Mouse (Mus musculus) 416B (cell line): Measurements from ENCODE around the gene Bahd1.
A peak's percentile ranks its signal among the peaks of the same experiment; 100 is the strongest.

ENCODE experiments used
- DNase-seq: peaks from one replicate; pipeline ENCODE4 v3.0.0; 2011; ENCODE audit warnings: low read depth

The Bahd1 gene

DNA sequence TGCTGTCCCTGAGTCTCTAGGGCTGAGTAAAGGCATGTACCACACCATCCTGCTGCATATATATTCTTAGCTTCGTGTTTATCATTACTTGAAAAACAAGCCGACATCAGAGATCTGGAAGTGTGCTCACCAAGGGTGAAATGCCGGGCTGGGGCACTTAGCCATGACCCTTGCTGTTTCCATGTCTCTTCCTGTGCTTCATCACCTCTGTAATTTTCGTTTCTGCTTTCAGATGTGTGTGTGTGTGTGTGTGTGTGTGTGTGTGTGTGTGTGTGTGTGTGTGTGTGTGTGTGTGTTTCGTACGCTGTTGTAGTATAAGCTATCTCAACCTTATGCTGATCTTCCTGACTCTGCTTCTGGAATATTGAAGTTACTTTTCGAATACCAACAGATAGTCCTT, 41.2 kb downstream of the Bahd1 start:
- DNase-seq, result no peak

DNA sequence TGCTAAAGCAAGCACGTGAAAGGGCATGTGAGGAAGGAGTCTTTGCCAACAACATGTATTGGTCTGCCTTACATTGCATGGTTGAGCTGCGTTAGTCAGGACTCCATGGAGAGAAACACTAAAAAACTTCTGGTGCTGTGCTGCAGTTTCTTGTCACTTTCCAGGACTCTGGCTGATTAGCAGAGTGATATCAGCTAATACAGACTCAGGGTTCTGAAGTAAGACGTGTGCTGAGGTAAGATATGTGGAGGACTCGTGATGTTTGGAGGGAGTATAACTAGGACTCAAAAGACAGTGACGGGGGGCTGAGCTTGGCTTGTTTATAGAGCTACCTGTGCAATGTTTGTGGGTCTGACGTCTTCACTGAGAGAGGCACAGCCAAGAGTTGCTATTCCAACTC, 43.1 kb downstream of the Bahd1 start:
- DNase-seq, result no peak

DNA sequence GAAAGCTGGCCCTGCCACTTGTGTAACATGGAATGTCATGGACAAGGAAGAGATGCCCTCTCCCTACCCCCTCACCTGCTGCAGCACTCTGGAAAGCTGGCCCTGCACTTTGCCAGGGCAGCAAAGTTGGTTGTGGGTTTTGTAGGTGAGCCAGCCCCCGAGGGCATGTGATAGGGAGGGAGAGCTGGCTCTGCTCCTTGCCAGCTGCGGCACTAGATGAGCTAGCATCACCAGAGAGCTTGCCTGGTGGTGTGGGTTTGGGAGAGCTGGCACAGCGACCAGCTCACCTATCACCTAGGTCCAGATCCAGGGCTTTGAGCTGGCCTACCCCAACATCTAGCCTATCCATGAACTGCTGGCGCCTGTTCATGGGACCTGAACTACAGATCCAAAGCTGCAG, 48.6 kb downstream of the Bahd1 start:
- DNase-seq, result no peak

DNA sequence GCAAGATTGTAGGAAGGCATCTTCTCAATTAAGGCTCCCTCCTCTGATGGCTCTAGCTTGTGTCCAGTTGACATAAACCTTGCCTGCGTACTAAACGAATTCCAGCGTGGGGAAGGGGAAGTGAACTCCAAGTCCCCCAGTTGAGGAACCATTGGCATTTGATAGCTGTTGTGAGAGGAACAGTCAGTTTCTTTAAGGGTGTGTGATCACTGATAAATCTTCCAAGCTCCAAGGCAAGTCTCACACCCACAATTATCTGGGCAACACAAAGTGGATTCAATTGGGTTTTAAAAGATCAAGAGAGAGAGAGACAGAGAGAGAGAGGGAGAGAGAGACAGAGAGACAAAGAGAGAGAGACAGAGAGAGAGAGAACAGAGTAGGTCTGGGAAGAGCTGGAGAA, 49.5 kb downstream of the Bahd1 start:
- no peak for DNase-seq

DNA sequence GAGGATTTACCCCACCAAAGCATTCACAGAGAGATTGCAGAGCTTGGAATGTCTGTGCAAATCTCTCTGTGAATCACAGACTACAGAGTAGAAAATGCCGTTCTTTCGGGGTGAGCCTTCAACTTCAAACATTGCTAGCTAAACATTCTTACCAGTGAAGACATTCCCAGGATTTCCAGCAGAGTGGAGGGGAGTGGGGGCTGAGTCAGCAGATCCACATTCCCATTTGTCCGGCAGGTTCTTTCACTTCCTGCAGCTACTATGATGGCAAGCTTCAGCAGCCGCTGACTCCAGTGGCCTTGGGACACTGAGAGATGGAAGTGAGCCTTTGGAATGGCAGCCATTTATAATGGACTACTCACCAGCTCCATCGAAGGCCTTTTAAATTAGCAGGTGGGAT, 56.3 kb downstream of the Bahd1 start:
- DNase-seq, result no peak

DNA sequence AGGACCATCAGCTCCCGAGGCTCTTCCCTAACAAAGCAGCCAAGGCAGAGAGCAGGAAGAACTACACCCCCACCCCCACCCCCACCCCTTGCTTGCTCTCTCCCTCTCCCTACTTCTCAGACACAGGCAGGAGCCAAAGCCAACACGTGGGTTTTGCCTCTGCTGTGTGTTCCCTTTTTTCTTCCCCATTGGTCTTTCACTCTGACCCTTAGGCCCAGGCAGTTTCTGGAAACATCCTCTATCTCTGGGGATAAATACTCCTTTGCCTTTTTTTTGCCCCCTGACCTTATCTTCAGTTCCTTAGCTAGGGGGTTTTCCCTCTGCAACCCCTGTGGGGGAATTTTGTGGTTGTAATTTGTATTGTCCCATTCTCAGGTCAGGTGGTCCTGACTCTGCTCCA, 59.5 kb downstream of the Bahd1 start:
- DNase-seq, result peak; percentile 29

DNA sequence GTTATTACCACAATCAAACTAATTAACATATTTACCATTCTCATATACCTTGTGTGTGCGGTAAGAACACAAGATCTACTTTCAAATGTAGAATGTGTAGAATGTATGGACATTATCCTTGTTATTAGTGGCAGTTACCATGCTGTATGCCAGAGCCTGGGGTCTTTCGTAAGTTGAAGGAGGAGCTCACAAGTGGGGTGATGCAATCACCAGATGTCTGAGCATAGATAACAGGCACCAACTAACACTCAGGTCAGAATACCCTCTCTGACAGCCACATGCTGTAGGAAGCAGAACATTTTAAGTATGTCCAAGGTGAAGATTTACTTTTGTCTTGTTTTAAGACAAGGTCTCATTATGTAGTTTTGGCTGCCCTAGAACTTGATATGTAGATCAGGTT, 60.2 kb downstream of the Bahd1 start:
- DNase-seq, result peak; percentile 93

DNA sequence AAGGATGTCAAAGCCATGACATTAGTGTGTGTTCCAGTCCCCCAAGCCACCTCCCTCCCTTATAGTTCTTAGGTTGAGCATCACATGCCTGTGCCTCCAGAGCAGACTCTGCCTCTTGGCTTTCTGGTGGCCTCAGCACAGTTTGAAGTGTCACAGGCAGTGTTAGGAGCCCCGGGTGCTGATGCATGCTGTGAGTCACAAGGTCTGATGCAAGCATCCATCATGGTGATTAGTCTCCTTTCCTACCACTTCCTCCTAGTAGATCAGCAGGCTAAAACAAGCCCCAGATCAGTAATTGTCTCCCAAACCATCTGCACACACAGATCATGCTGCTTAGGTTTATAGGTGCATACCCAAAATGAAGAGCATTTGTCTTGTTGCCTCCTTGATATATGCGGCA, 61.4 kb downstream of the Bahd1 start:
- peak; percentile 95 for DNase-seq

DNA sequence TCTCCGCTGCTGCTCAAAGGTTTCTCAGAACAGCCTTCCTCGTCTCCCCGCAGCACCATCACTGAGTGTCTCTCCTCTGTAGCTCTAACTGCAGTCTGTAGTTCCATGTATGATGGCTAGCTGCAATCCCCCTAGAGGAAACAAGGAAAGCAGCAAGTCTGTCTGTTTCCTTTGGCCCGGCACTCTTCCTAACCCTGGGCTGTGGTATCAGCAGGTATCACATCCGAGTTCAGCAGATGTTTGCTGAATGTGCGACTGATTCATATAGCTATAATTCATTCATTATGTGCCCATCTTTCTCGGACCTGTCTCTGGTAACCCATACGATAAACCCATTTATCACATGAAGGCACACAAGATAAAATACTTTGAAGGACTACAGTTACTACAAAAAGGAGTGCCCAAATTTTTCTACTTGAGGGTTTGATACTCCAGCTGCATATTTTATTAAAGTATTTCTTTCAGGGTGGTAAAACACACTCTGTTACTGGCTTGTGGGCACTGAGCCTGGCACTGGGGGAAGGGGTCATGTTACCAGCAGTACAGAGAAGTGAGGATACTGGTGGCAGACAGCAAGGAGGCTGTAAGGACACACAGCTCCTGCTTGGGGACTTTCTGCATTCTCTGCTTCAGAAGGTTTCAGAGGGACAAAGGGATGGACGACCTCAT, 63.0 kb downstream of the Bahd1 start:
- DNase-seq, result peak; percentile 42

DNA sequence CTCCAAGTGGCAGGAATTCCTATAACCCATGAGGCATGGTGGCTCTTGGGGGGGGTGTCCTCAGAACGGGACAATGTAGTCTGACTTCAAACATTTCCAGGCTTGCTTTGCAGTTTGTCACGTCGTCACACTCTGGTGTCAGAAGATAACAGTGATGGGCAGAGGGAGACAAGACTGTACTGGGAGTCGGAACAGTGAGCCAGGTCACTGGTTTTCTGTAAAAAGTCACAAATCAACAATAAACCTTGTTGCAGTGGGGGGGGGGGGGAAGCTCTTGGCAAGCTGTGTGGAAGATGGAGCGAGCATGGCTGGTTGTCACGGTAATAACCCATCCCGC, 63.5 kb downstream of the Bahd1 start:
- no peak for DNase-seq

DNA sequence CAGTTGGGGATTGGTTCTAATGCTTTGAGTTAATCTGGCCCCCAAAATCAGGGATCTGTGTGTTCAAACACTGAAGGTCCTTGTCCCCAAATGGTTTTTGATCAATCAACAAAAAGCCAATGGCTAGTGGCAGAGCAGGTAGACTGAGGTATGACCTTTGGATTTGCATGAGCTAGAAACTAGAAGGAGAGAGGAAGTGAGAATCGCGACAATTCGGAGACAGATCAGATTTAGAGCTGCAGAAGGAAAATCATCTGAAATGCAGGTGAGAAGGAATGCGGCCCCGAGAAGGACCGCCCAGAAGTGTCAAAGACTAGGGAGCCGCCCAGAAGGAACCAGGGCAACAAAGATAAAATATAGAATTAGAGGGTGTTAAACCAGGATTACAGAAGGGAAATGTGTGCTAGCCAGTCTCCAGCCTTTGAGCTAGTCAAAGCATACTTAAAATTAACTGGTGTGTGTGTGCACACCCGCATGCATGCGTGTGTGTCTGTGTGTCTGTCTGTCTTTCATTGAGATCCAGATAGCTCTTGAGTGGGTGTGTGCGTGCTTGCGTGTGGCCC, 69.5 kb downstream of the Bahd1 start:
- DNase-seq, result no peak

DNA sequence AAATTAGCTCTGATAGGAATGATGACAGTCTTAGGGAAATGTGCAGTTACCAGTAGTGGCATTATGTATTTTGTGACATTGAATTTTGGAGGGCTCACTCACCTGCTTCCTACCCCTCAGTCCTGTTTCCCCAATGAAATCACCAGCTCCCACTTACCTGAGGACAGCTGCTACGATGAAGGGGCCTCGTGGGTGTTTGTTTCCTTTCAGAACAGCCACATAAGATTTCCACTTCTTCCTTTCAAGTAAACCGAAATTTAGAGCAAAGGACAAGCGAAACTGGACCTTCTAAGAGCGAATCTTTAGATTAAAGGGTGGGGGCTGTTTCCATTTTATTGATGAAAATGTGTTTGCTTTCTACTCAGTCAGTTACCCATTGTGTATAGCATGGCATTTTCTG, 71.9 kb downstream of the Bahd1 start:
- DNase-seq, result no peak

DNA sequence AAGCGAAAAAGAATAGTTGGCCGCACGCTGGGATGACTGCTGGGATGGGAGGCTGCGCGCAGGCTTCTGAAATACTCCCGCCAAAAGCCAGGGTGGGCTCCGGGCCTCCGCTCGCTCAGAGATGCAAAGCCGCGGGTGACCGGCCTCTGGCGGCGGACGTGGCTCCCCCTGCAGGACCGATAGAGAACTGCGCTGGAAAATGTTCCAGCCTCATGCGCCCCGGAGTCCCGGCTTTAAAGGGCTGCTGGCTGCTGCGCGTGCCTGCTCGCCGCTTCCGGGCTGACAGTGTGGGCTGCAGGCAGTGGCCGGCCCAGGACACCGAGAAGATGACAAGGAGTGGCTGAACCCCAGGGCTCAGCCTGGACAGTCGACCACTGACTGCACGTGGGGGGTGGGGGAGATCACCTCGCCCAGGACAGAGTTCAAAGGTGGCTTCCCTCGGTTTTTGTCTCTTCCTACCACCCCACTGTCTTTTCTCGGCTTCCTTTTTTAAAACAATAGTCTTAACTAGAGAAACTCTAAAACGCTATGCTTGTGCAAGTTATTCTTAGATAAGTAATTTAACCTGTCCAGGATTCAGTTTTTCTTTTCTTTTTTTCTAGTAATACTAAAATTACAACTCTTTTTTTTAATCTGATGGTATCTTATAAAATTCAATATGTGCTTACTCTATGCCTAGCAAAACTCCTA, 72.7 kb downstream of the Bahd1 start:
- DNase-seq, result peak; percentile 85
